Mouse (Mus musculus) left cerebral cortex, postnatal 10 days (tissue): ENCODE measurements at regions not wholly inside any gene's neighbourhood (a gene's known extent, or its start where the extent isn't known, plus 50 kb on each side); places are given as distances from the start of the nearest gene placed in this dataset.
"Not testable (repeated sequence)": the region's sequence is repeated elsewhere in the genome, so short reads cannot be mapped to it uniquely, and the experiment has no call there.

ENCODE experiments used
- DNase-seq, 2 experiments: peaks; one replicate each; pipeline ENCODE4 v3.0.0; 2021 to 2022; ENCODE audit warnings: low spot score in 2 of 2, mixed read lengths in 1 of 2; ENCODE audit errors: extremely low spot score in 1 of 2
- intact Hi-C: fragments of 180-260 bp; cut with DNase I; formaldehyde crosslinking; loops from one replicate; pipeline ENCODE4 v1.15.1; 2025

DNA sequence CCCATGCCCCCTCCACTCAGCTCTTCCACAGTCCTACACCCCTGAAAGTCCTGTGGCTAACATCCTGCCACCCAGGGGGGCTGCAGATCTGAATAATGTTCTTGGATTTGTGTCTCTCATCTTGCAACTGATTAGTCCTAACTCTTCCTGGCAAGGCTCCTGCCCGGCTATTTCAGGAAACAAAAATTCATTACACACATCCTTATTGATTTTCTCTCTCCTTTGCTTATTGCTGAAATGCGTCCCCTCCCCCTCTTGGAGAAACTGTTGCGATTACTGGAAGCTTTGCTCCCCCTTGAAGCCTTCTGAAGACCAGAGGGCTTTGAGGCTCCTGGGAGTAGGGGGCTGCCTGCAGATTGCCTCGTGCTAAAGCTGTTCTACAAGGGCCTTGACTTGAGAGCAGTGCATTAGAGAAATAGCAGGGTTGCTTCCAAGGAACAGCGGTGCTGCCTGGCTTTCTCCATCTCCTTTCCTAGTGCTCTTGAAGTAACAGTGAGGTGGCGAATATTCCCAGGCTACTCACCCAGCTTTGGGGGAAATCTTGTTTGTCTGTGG, 209.8 kb upstream of the Peli2 start:
- intact Hi-C loops: loop anchor here (10.0 kb wide), 1 partner anchor 454 kb away; no protein-coding TSS in a partner anchor
- no peak for DNase-seq

DNA sequence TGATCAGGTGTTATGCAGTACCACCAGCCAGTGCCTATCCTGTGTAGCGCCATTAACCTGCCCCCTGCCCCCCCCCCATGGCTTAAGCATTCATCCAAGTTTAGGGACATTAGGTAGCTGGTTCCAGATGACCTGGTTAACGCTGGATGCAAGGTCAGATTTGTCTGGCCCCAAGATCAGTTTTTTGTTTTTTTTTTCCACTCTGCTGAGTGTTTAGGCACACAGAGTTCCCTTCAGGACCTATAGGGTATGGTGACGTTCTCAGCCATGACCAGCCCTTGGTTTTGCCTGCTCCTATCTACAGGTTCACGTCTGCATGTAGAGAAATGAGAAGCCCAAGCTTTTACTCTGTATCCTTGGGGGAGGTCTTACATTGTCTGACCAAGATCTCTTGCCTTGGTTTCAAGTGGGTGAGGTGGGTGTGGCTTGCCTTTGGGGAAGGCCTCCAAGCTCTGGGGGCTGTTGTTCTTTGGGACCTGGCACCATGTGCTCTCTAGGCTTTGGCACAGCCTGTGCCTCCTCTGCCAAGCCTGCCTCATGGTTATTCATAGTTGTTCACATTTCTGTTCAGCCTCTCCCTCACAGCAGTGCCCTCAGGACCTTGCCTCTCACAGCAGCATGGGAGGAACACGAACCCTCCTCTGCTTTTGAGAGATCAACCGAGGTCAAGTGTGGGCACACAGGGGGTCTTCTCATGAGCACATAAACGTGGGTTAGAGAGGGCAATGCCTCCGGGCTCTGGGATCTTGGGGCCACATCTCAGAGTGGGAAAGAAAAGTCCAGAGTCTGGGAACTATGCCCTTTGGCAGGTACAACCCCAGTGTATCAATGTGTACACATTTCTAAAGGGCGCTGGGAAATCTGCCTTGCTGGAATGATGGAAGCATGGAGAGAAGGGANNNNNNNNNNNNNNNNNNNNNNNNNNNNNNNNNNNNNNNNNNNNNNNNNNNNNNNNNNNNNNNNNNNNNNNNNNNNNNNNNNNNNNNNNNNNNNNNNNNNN, 208.8 kb upstream of the Peli2 start:
- intact Hi-C loops: loop anchor here (10.0 kb wide), 1 partner anchor 453 kb away; no protein-coding TSS in a partner anchor
- peak; percentile 42 to 45 for DNase-seq

DNA sequence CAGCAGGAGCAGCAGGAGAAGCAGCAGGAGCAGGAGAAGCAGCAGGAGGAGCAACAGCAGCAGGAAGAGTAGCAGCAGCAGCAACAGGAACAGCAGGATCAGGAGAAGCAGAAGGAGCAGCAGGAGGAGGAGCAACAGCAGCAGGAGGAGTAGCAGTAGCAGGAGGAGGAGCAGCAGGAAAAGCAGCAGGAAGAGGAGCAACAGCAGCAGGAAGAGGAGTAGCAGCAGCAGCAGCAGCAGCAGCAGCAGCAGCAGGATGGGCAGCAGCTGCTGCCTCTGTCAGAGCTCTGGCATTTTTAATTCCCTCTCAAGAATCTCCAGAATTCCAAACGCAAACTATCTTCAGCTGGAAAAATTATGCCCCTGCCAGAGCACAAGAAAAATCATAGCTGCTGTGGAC, 205.0 kb upstream of the Peli2 start:
- intact Hi-C loops: loop anchor here (10.0 kb wide), 1 partner anchor 449 kb away; no protein-coding TSS in a partner anchor
- no peak for DNase-seq

DNA sequence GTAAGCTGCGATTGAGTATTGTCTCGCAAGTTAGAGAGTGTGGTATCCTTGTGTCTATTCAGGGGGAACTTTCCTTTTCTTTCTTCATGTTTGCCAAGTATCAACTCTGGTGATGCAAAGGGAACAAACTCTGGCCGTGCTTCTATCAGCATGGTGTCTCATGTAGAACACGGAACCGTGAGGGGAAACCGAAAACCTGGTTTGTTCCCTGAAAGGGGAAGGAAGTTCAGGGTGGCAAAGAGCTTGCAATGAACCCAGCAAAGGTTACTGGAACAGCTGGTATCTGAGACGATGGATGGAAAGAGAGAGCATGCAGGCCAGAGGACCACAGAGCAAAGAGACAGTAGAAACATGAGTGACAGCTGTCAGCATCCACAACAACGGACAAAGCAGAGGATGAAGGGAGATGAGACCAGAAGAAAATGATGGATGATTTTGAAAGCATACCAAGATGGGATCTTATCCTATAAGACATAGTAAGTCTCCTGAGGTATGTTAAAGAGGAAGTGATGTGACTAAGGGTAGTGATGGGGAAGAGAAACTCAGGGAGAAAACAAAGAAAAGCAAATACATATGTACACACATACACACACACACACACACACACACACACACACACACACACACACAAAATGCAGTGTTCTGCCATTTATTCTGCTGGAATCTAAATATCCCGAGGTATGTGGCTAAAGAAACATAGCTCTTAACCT, 199.8 kb upstream of the Peli2 start:
- intact Hi-C loops: no loop called here
- DNase-seq: no peak

- intact Hi-C loops: no loop called here
- no peak for DNase-seq
These were observed 198.8 kb upstream of the Peli2 start for GRCm38 (mm10) chr14:47921811-47922277.

DNA sequence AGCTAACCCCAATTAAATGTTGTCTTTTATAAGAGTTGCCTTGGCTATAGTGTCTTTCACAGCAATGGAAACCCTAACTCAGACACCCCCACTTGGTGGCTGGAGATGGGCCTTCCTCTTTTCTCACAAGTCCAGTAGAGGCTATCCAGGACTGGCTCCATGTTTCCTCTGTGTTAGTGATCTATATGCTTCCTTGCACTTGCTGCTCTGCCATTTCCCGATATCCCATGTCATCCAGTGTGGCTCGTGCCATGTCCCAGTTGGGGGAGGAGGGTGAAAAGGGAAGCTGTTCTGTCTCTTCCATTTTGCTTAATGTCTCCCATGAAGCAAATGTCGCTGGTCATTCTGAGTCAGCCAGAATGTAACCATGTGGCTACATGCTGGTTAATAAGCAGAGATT, 194.2 kb upstream of the Peli2 start:
- intact Hi-C loops: no loop called here
- no peak for DNase-seq

DNA sequence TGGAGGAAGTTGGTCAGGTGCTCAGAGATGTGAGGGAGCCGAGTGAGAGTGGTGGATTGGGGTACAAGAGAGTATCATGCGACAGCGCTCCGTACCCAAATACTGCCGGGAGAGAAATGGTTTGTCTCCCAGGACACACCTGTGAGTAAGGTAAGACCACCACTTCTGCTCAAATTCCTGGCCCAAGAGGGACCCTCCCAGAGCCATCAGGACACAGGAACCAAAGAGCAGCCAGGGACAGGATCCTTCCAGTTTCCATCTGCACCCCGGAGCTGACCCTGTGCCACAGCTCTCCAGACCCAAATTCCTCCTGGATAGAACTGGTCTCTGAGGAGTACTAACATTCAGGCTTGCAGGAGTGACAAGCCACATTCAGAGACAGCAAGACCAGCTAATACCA, 185.2 kb upstream of the Peli2 start:
- intact Hi-C loops: no loop called here
- DNase-seq: no peak

- peak in 1 of 2 experiments; percentile 15 for DNase-seq
- intact Hi-C loops: no loop called here
These were observed 183.5 kb upstream of the Peli2 start for GRCm38 (mm10) chr14:47937081-47937651.

DNA sequence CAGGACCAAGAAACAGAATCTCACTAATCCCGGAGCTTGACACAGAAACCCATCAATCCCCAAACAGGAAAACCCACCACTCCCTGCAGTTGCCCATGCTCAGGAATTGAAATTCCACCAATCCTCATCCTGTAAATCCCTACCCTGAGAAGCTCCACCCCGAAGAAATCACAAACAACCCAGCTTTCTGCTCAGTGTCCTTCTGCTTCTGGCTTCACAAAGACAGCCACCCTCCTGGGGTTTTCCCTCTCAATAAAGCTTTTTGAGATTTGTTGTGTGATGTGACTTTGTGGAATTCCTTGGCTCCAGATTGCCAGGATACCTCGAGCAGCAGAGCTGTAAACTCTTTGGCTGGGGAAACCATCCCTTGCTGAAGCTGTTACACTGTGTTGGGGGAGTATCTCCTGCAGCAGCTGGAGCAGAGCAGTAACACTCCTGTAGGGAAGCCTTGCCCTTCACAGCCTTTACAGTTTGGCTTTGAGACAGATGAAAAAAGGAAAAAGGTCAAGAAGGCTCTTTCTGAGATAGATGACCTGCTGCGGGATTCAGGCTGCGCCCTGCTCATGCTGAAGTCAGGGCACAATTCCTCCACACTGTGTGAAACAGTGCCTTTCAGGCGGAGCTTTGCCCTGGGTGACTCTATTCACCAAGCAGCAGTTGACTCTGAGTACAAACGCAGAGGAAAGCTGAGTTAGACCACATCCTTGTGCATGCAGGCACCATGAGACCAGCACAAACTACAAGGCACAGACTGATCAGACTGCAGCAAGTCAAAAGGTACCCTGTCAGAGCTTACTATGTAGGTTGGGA, 180.6 kb upstream of the Peli2 start:
- DNase-seq: no peak
- intact Hi-C loops: no loop called here

GRCm38 (mm10) chr14:47942671-47943070, 178.0 kb upstream of the Peli2 start:
- DNase-seq: no peak
- intact Hi-C loops: no loop called here

- no peak for DNase-seq
- intact Hi-C loops: no loop called here
These were observed 176.0 kb upstream of the Peli2 start for GRCm38 (mm10) chr14:47944595-47944994.

DNA sequence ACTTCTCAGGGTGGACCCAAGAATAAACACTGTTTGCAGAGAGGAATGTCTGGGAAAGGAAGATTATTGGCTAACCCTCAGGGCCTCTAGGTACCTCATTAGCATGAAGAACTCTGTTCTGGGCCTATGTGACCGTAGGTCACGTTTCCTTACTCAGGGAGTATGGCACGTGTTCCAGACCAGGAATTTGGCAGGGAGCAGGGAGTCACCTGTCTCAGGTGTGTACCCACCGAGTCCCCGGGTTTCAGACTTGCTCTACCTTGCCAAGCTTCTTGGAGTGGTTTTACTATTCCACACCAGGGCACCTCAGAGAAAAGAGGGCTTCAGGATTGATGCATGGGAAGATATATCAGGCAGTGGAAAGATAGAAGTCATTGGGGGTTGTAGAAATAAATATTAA, 169.6 kb upstream of the Peli2 start:
- intact Hi-C loops: no loop called here
- no peak for DNase-seq

GRCm38 (mm10) chr14:47958171-47958570, 162.5 kb upstream of the Peli2 start:
- DNase-seq: no peak
- intact Hi-C loops: no loop called here

DNA sequence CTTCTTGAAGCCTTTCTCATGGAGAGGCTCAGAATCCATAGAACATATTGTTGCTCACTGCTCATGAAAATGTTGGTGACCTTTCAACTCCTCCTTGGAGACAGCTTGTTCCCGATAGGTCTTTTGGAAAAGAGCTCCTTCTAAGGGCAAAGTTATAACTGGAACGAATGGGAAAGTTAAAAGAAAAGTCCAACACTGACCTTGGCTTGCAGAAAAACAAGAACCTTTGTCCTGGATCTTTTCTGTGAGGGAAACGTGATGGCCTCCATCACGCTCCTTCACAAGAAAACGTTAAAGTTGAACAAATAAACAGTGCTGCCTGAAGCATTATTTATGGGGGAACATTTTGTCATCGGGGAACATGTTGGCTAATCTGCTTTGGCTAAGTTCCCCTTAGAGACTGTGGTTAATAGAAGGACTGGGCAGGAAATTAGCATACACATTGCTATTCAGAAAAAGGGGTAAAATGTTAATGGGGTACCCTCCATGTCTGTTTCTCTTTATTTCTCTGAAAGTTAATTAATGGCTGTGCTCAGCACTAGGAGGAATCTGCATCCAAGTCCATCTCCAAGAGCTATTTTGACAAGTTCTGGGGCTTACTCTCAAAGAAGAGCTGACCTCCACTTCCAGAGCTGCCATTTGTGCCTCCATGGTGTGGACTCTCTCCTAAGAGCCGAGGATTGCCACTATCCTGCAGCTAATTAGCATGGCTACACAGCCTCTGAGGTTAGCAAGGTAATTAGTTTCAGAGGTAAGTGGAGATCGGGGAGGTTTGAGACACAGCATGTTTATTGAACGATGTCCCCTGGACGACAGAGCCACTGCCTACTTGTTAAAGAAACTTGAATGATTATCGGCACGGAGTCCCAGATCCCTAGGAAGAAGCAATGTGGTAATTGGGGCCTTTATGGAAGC, 161.0 kb upstream of the Peli2 start:
- DNase-seq: no peak
- intact Hi-C loops: no loop called here

DNA sequence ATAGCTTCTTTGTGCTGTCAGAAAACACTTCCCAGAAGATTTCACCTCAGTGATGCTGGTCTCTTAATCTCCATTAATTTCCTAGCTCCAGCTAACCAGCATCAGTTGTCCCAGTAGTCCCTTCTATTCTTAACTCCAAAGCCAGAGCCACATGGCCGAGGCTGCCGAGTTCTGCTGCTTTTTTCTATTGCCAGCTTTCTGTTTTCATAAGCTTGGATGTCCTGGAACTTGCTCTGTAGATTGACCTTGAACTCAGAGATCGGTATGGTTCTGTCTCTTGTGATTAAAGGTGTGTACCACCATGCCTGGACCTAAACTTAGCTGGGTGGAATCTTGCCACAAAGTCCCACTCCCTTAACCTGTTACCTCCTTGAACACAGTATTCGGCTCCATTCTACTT, 155.8 kb upstream of the Peli2 start:
- DNase-seq, intact Hi-C loops: not testable (repeated sequence)

GRCm38 (mm10) chr14:47969871-47970270, 150.8 kb upstream of the Peli2 start:
- DNase-seq: no peak
- intact Hi-C loops: no loop called here

- intact Hi-C loops, DNase-seq: not testable (repeated sequence)
These were observed 147.5 kb upstream of the Peli2 start for GRCm38 (mm10) chr14:47973161-47973560.
